Comparison of ENCODE assay signal across 25 mouse cellular contexts in the genomic region with DNA sequence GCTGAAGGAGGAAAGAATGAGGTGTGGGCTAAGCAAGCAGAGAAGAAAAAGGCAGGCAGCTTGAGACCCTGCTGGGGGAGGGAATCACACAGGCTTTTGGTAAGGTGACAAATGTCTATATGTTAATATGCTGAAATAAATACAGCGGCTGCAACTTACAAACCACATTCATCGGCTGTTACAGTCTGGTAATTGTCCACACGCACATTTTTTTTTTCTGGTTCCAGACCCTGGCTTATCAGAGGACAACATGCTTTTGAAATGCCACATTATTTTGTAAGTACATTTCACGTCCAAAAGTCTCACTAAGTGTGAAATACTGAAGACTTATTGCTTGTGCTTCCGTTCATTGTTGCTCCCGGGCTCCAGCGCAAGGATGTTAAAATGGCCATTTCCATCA.
"Had no signal": no experiment of that assay in that cellular context is flagged by ENCODE, and none has a peak within 500 bp of the region (broad histone marks: within the 10 kb centered on the region; RNA-seq: fewer than 3 reads in every experiment).

No protein-coding gene starts in this region.

- H3K27ac ChIP-seq: gastrocnemius, adult 2 months; heart, embryonic 10.5 days; hindbrain, embryonic 10.5 days; hindbrain, embryonic 12.5 days; hindbrain, embryonic 14.5 days; intestine, embryonic 15.5 days; layer of hippocampus, adult 2 months; left cerebral cortex, adult 2 months; limb, embryonic 10.5 days; limb, embryonic 12.5 days had no signal

- H3K4me2 ChIP-seq: heart, embryonic 12.5 days; hindbrain, embryonic 12.5 days; hindbrain, embryonic 14.5 days; intestine, embryonic 15.5 days; limb, embryonic 12.5 days had no signal

- H3K9ac ChIP-seq: heart, embryonic 12.5 days; hindbrain, embryonic 12.5 days; hindbrain, embryonic 14.5 days; intestine, embryonic 15.5 days; limb, embryonic 12.5 days had no signal

- DNase-seq: gastrocnemius, adult 2 months; gastrocnemius, postnatal 10 days; gastrocnemius, postnatal 25 days; heart, adult 18-20 months; heart, postnatal 10 days; heart, postnatal 4 days; kidney, adult 18-20 months; kidney, adult 8-10 months; kidney, postnatal 10 days; kidney, postnatal 25 days; kidney, postnatal 4 days had no signal

- H3K4me1 ChIP-seq: heart, embryonic 10.5 days; heart, embryonic 12.5 days; intestine, embryonic 15.5 days had no signal

- H3K9me3 ChIP-seq: heart, embryonic 10.5 days; heart, embryonic 12.5 days; hindbrain, embryonic 10.5 days; hindbrain, embryonic 12.5 days; intestine, embryonic 15.5 days; limb, embryonic 10.5 days; limb, embryonic 12.5 days had no signal

- H3K27me3 ChIP-seq: heart, embryonic 12.5 days; hindbrain, embryonic 12.5 days; intestine, embryonic 15.5 days; limb, embryonic 12.5 days had no signal

- H3K36me3 ChIP-seq: heart, embryonic 10.5 days; heart, embryonic 12.5 days; hindbrain, embryonic 10.5 days; hindbrain, embryonic 12.5 days; intestine, embryonic 15.5 days; limb, embryonic 10.5 days; limb, embryonic 12.5 days had no signal

- H3K4me3 ChIP-seq: gastrocnemius, adult 2 months; heart, embryonic 10.5 days; heart, embryonic 12.5 days; hindbrain, embryonic 10.5 days; hindbrain, embryonic 12.5 days; intestine, embryonic 15.5 days; layer of hippocampus, adult 2 months; left cerebral cortex, adult 2 months; limb, embryonic 10.5 days; limb, embryonic 12.5 days had no signal

- ATAC-seq: forebrain, embryonic 16.5 days; hindbrain, embryonic 16.5 days; inflammation-experienced regulatory T-cells, adult 6 months; intestine, embryonic 15.5 days; intestine, postnatal 0 days had no signal
